Mouse (Mus musculus) lung, embryonic 14.5 days (tissue): Measurements from ENCODE around the gene D1Pas1. TPM values are rescaled to one million over a fixed set of nuclear protein-coding genes. Genes with fewer than 3 reads are reported as not detected.

Source experiments
- ATAC-seq: fragments of 200-750 bp; cut with Nextera tagmentation; 2 replicates; pipeline ENCODE4 v1.8.0; 2017; ENCODE audit warnings: mild to moderate bottlenecking, moderate TSS enrichment, moderate library complexity; ENCODE audit not compliant: insufficient read depth
- DNase-seq: peaks from one replicate; pipeline ENCODE4 v3.0.0-alpha.2; 2015
- H3K27ac ChIP-seq: fragments of 300-500 bp; sonication (generic); 2 replicates; pipeline ENCODE4 v1.5.1; 2014; ENCODE audit warnings: low read depth, mild to moderate bottlenecking, moderate library complexity
- H3K27me3 ChIP-seq: fragments of 300-500 bp; sonication (generic); 2 replicates; pipeline ENCODE4 v1.6.1; 2014; ENCODE audit warnings: low read length, control low read depth; ENCODE audit not compliant: insufficient read depth
- H3K36me3 ChIP-seq: fragments of 300-500 bp; sonication (generic); 2 replicates; pipeline ENCODE4 v1.6.1; 2014; ENCODE audit warnings: control low read depth; ENCODE audit not compliant: insufficient read depth
- H3K4me1 ChIP-seq: fragments of 300-500 bp; sonication (generic); 2 replicates; pipeline ENCODE4 v1.6.1; 2014; ENCODE audit warnings: antibody characterized with exemption, control low read depth; ENCODE audit not compliant: insufficient read depth
- H3K4me2 ChIP-seq: fragments of 300-500 bp; sonication (generic); 2 replicates; pipeline ENCODE4 v1.6.1; 2014; ENCODE audit warnings: mild to moderate bottlenecking
- H3K4me3 ChIP-seq: fragments of 300-500 bp; sonication (generic); 2 replicates; pipeline ENCODE4 v1.5.1; 2014; ENCODE audit warnings: low read depth, low read length
- H3K9ac ChIP-seq: fragments of 300-500 bp; sonication (generic); 2 replicates; pipeline ENCODE4 v1.6.1; 2014
- H3K9me3 ChIP-seq: fragments of 300-500 bp; sonication (generic); 2 replicates; pipeline ENCODE4 v1.6.1; 2016; ENCODE audit warnings: low read depth, low read length, control low read depth
- CTCF ChIP-seq: IDR thresholded peaks from 2 replicates; pipeline ENCODE4 v1.5.1; 2016; ENCODE audit warnings: antibody characterized with exemption, low read depth
- WGBS: fragments of 180-500 bp; shearing (Covaris S2); extraction: QIAGEN DNeasy Blood & Tissue Kit; methylation state at CpG from one replicate; pipeline ENCODE4 v1.1.7; 2014; 5-methylcytosine and 5-hydroxymethylcytosine counted together
- polyA plus RNA-seq: library from polyadenylated mRNA; unstranded; fragments of >200 nt; fragmentation: Nextera tagmentation; extraction: Ambion mirVana; gene quantifications from 2 replicates; pipeline ENCODE4 v1.2.1, GENCODE M21; 2014

Gene D1Pas1
- polyA plus RNA-seq, 1 experiment from 2014 or later = not detected

DNA sequence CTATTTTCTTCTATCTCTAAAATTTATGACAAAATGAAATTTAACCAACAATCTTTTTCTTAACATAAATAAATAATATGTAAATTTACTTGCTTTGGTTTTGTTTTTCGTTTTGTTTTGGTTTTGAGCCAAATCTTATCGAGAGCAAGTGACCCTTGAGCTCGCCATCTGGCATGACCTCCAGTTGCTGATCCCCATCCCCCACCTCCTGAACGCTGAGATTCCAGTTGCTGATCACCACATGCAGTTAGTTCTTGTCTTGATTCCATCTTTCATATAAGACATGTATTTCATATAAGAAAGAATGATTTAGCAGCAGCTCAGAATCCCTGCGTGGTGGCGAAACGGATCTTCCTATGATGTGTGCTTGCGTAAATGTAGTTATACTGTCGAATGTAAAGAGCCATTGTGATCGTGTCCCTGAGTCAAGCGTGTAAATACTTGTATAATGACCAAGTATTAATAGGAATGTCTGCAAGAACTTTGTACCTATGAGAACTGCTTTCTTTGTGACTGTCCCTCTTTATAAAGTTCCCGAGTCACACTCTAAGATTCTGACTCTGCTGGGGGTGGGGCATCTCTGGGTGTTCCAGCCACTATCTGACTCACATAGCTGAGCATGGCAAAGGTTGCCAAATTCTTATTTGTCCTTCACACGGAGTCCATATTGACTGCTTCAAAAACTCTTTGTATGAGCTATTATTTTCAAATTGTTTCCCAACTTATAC is 36.9 kb upstream of the D1Pas1 start:
- DNase-seq = no peak
- Histone ChIP-seq H3K9me3 (no peaks in the 10 kb centered on the region), H3K4me3 (no peak overlapping the region), H3K4me2 (no peak overlapping the region), H3K9ac (no peak overlapping the region), H3K27me3 (no peaks in the 10 kb centered on the region), H3K27ac (no peak overlapping the region), H3K36me3 (no peaks in the 10 kb centered on the region), H3K4me1 (no peaks in the 10 kb centered on the region)
- no peak for ATAC-seq
- 65% methylated on average over 13 of the region's 13 CpGs for WGBS
- TF ChIP-seq CTCF = no peak

DNA sequence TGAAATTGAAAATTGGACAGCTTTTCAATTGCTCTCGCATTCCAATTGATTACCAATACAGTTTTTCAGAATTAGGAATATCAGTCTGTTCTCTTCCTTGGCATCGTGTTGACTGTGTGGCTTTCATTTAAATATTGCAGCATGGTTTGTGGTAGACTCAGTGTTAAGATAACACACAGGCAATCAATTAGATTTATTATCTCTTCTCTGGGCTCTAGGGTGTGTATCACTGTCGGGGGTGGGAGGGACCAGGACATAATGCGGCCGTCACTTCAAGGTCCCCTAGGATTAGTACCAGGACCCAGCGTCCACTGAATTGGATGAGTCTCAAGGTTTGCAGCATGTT is 36.4 kb upstream of the D1Pas1 start:
- Histone ChIP-seq H3K4me2 (no peak overlapping the region), H3K4me1 (no peaks in the 10 kb centered on the region), H3K9me3 (no peaks in the 10 kb centered on the region), H3K27ac (no peak overlapping the region), H3K9ac (no peak overlapping the region), H3K27me3 (no peaks in the 10 kb centered on the region), H3K36me3 (no peaks in the 10 kb centered on the region), H3K4me3 (no peak overlapping the region)
- 83% methylated on average over 6 of the region's 6 CpGs for WGBS
- DNase-seq (no peak), ATAC-seq (no peak)
- TF ChIP-seq CTCF = no peak

DNA sequence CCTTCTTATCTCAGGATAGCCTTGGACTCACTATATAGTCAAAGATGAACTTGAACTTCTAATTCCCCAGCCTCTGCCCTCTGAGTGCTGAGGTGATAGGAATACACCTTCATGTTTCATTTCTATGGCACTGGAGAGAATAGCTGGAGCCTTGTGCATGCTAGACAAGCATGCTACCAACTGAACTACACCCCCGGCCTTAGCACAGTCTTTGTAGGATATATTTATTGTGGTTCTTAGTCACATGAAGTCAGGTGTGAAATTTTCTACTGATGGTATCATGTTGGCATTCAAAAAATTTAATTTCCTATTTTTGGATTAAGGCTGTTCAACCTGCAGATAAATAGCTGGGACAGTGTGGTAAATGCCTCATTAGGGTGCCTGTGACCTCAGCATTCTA is 33.0 kb upstream of the D1Pas1 start:
- H3K4me2 ChIP-seq = no peak overlapping the region
- H3K9me3 ChIP-seq = no peaks in the 10 kb centered on the region
- no peaks in the 10 kb centered on the region for H3K4me1 ChIP-seq
- H3K9ac ChIP-seq = no peak overlapping the region
- H3K27me3 ChIP-seq = no peaks in the 10 kb centered on the region
- DNase-seq = no peak
- no peak for TF ChIP-seq CTCF
- no peaks in the 10 kb centered on the region for H3K36me3 ChIP-seq
- WGBS = 89% methylated on average over 1 of the region's 1 CpGs
- no peak overlapping the region for H3K27ac ChIP-seq
- no peak overlapping the region for H3K4me3 ChIP-seq
- no peak for ATAC-seq

DNA sequence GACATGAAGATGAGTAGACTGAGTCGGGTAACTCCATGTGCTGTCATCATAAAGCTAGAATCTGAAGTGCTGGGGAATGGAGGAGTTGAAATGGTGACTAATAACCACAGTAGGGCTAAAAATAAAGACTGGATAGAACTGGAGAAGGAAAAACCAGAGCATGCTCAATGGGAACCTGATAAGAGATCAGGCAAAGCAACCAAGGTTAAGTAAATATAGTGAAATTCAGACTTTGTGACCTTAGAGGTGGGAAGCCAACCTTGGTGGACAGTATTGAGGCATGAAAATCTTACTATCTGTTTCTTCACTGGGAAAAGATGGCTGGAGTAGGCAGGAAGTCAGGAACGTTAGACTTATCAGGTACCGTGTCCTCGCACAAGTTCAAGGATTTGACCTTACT is 14.8 kb upstream of the D1Pas1 start:
- Histone ChIP-seq H3K4me2 (no peak overlapping the region), H3K9ac (no peak overlapping the region), H3K4me1 (no peaks in the 10 kb centered on the region), H3K27ac (no peak overlapping the region), H3K27me3 (no peaks in the 10 kb centered on the region), H3K4me3 (no peak overlapping the region), H3K9me3 (no peaks in the 10 kb centered on the region), H3K36me3 (no peaks in the 10 kb centered on the region)
- WGBS = 52% methylated on average over 4 of the region's 4 CpGs
- DNase-seq (no peak), ATAC-seq (no peak)
- TF ChIP-seq CTCF = no peak

DNA sequence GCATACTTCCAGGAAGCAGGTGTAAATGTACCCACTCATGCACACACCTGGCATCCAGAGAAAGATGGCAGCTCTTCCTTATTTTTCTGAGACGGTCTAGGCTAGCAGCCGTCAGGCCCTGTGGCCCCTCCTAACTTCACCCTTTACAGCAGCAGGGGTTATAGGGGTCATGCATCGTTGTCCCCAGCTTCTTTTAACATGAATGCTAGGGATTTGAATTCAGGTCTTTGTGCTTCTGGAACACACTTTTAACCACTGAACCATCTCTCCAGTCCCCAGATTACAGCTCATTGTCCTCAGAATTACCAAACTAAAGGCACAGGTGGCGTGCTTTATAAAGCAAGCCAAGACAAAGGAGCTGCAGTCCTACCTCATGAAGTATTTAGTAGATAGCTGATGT is 12.6 kb upstream of the D1Pas1 start:
- ATAC-seq (no peak), DNase-seq (no peak)
- Histone ChIP-seq H3K4me3 (no peak overlapping the region), H3K27me3 (no peaks in the 10 kb centered on the region), H3K36me3 (no peaks in the 10 kb centered on the region), H3K9me3 (no peaks in the 10 kb centered on the region), H3K4me1 (no peaks in the 10 kb centered on the region), H3K9ac (no peak overlapping the region), H3K27ac (no peak overlapping the region), H3K4me2 (no peak overlapping the region)
- no peak for TF ChIP-seq CTCF
- 83% methylated on average over 4 of the region's 4 CpGs for WGBS

DNA sequence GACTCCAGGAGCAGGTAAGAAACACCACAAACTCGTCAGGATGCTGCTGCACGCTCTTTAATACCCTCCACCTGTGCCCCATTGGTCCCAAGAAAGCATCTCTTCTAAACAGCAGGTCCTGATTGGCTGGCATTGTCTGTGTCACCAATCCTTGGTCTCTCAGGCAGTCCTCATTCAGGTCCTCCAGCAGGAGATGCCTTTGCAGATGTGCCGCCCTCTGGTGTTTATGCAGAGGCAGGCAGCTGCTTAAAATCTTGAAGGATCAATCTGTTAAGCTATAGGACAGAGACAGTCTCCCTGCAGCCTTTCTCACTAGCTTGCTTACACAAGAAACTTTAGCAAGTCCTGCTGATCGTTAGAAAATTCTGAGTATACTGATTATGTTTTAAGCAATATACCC is 7.8 kb upstream of the D1Pas1 start:
- Histone ChIP-seq H3K9me3 (no peaks in the 10 kb centered on the region), H3K27me3 (no peaks in the 10 kb centered on the region), H3K9ac (no peak overlapping the region), H3K4me3 (no peak overlapping the region), H3K27ac (no peak overlapping the region), H3K4me1 (no peaks in the 10 kb centered on the region), H3K36me3 (no peaks in the 10 kb centered on the region), H3K4me2 (no peak overlapping the region)
- ATAC-seq (no peak), DNase-seq (peak; percentile 34)
- TF ChIP-seq CTCF = peak; percentile 51
- 39% methylated on average over 4 of the region's 4 CpGs for WGBS

DNA sequence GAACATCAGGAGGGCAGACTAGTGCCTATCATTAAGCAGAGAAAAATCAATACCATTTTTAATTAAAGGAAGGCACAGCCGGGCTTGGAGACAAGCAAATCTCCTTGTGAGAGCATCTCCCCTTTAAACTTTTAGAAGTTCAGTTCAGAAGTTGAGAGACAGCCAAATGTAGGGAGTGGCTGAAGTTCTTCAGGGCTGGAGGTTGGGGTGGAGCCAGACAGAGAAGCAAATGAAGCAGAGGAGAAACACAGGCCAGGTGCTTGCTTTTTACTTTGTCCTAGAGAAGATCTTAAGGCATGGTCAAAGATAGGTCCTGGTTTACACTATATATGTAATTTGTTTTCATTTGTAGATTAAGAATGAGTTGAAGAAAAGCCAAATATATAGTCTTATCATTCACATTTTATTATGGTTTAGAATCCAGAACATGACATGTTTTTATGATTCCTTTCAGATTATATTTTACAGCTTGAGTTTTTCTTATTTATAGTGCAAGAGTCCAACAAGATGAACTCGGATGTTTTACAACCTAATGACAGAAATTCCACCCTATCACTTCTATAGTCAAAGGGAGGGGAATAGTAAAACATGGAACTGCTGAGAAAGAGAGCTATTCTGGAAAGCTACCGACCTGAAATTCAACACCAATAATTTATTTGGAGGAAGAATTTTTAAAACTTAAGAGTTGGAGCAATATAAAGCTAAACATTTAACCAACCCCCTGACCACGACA is 2.9 kb upstream of the D1Pas1 start:
- WGBS = 48% methylated on average over 4 of the region's 4 CpGs
- no peak overlapping the region for H3K27ac ChIP-seq

More for the DNA sequence above, 2.9 kb upstream of the D1Pas1 start:
- ATAC-seq = no peak
- H3K9ac ChIP-seq = no peak overlapping the region
- no peaks in the 10 kb centered on the region for H3K36me3 ChIP-seq
- H3K9me3 ChIP-seq = peaks cover 20% of the 10 kb centered on the region
- TF ChIP-seq CTCF = no peak
- DNase-seq = peak; percentile 37
- H3K4me1 ChIP-seq = no peaks in the 10 kb centered on the region
- H3K4me2 ChIP-seq = no peak overlapping the region
- no peaks in the 10 kb centered on the region for H3K27me3 ChIP-seq
- H3K4me3 ChIP-seq = no peak overlapping the region
